30 mouse cellular contexts compared by ENCODE assay signal in genomic region chr14:30208156-30208555, GRCm38 (mm10).
DNase-seq lines count a peak whose midpoint lies in the region; ATAC-seq and TF ChIP-seq lines count a peak whose summit lies in the region.
"Had no signal": no experiment of that assay in that cellular context is flagged by ENCODE, and none has a peak within 500 bp of the region (broad histone marks: within the 10 kb centered on the region; RNA-seq: fewer than 3 reads in every experiment).

No protein-coding gene starts in this region.

- no peak overlapping the region for H3K4me3 ChIP-seq in thymus, adult 2 months (ENCODE audit: control insufficient read depth, insufficient read depth, low read length)
- H3K4me3 ChIP-seq in intestine, embryonic 15.5 days (replicated peaks): no peak overlapping the region
- H3K4me3 ChIP-seq: embryonic facial prominence, embryonic 13.5 days; forebrain, embryonic 10.5 days; gastrocnemius, adult 2 months; heart, adult 2 months; heart, embryonic 12.5 days; hindbrain, embryonic 15.5 days; kidney, embryonic 15.5 days; midbrain, embryonic 13.5 days had no signal

- H3K9me3 ChIP-seq in intestine, embryonic 15.5 days: no peaks in the 10 kb centered on the region
- H3K9me3 ChIP-seq: embryonic facial prominence, embryonic 13.5 days; forebrain, embryonic 10.5 days; heart, embryonic 12.5 days; hindbrain, embryonic 15.5 days; kidney, embryonic 15.5 days; midbrain, embryonic 13.5 days had no signal

- H3K9ac ChIP-seq in intestine, embryonic 15.5 days: no peak overlapping the region
- H3K9ac ChIP-seq: embryonic facial prominence, embryonic 13.5 days; heart, embryonic 12.5 days; hindbrain, embryonic 15.5 days; kidney, embryonic 15.5 days; liver, embryonic 14.5 days; midbrain, embryonic 13.5 days had no signal

- no peak for DNase-seq in frontal cortex, postnatal 10 days (ENCODE audit: low spot score in 2 of 2)
- DNase-seq in thymus, postnatal 0 days (ENCODE audit: low spot score): peak; percentile 30
- DNase-seq in thymus, adult 2 months: no peak
- peak; percentile 45 to 66 for DNase-seq in cerebellum, adult 18-20 months
- DNase-seq in cerebellum, postnatal 36 days: peak; percentile 51 to 57
- DNase-seq in heart, adult 18-20 months: no peak
- DNase-seq: adrenal gland, adult 2 months; adrenal gland, postnatal 36 days; B cell, adult 2 months; gastrocnemius, adult 2 months; gastrocnemius, postnatal 36 days; heart, adult 2 months; kidney, adult 18-20 months; kidney, postnatal 36 days; liver; lung, adult 2 months; lung, postnatal 10 days; thymus, postnatal 14 days had no signal

- TF ChIP-seq POLR2A in thymus, adult 2 months (IDR thresholded peaks at IDR 0.05; ENCODE audit: control insufficient read depth, extremely low read depth, insufficient read depth, low read length, poor library complexity): no peak

- no peak overlapping the region for H3K4me2 ChIP-seq in intestine, embryonic 15.5 days (replicated peaks)
- H3K4me2 ChIP-seq: embryonic facial prominence, embryonic 13.5 days; heart, embryonic 12.5 days; hindbrain, embryonic 15.5 days; kidney, embryonic 15.5 days; midbrain, embryonic 13.5 days had no signal

- H3K27me3 ChIP-seq in thymus, adult 2 months (ENCODE audit: control insufficient read depth, insufficient read depth, low read length): no peaks in the 10 kb centered on the region
- no peaks in the 10 kb centered on the region for H3K27me3 ChIP-seq in intestine, embryonic 15.5 days (replicated peaks)
- H3K27me3 ChIP-seq: embryonic facial prominence, embryonic 13.5 days; heart, embryonic 12.5 days; hindbrain, embryonic 15.5 days; kidney, embryonic 15.5 days; midbrain, embryonic 13.5 days had no signal

- no peaks in the 10 kb centered on the region for H3K4me1 ChIP-seq in thymus, adult 2 months (replicated peaks; ENCODE audit: control insufficient read depth, insufficient read depth, low read length)
- no peaks in the 10 kb centered on the region for H3K4me1 ChIP-seq in intestine, embryonic 15.5 days (replicated peaks)
- H3K4me1 ChIP-seq: embryonic facial prominence, embryonic 13.5 days; forebrain, embryonic 10.5 days; hindbrain, embryonic 15.5 days; midbrain, embryonic 13.5 days had no signal

- no peak for TF ChIP-seq CTCF in thymus, adult 2 months (IDR thresholded peaks at IDR 0.05; ENCODE audit: borderline replicate concordance, control insufficient read depth, extremely low read depth, insufficient read depth, low read length, poor library complexity)

- ATAC-seq in frontal cortex, adult (ENCODE audit: low TSS enrichment): peak; percentile 81; the same call in 1 of the 2 replicates
- ATAC-seq in intestine, embryonic 15.5 days: no peak
- ATAC-seq: activated CD4-positive, CD25-positive, alpha-beta regulatory T cell, adult 4 months; inflammation-experienced regulatory T-cells, adult 6 months; midbrain, embryonic 13.5 days had no signal

- no peak overlapping the region for H3K27ac ChIP-seq in thymus, adult 2 months (ENCODE audit: control insufficient read depth, insufficient read depth, low read length)
- H3K27ac ChIP-seq in intestine, embryonic 15.5 days: no peak overlapping the region
- H3K27ac ChIP-seq: embryonic facial prominence, embryonic 13.5 days; forebrain, embryonic 10.5 days; gastrocnemius, adult 2 months; heart, adult 2 months; hindbrain, embryonic 15.5 days; kidney, embryonic 15.5 days; liver, embryonic 14.5 days; macrophage; midbrain, embryonic 13.5 days had no signal

- no peaks in the 10 kb centered on the region for H3K36me3 ChIP-seq in thymus, adult 2 months (ENCODE audit: control insufficient read depth, insufficient read depth, low read length)
- H3K36me3 ChIP-seq in intestine, embryonic 15.5 days: no peaks in the 10 kb centered on the region
- H3K36me3 ChIP-seq: embryonic facial prominence, embryonic 13.5 days; forebrain, embryonic 10.5 days; heart, embryonic 12.5 days; hindbrain, embryonic 15.5 days; kidney, embryonic 15.5 days; midbrain, embryonic 13.5 days had no signal

Comparison
In these comparisons a context has a peak if more than half of its experiments do, and no peak if none do; other contexts are left out.
1. DNase-seq: peak in thymus, postnatal 0 days (single experiment), cerebellum, adult 18-20 months (2 of 2) and cerebellum, postnatal 36 days (2 of 2); none in frontal cortex, postnatal 10 days (0 of 2), thymus, adult 2 months (single experiment) and heart, adult 18-20 months (0 of 2).